Mouse (Mus musculus): Measurements from ENCODE around the gene Enpep. TPM values are rescaled to one million over a fixed set of nuclear protein-coding genes. Genes with fewer than 3 reads are reported as not detected.

The Enpep gene
- total and polyA plus RNA-seq, 3 experiments = 0.10 TPM; not detected in 2

GRCm38 (mm10) chr3:129369491-129369890 lies 37.0 kb upstream of the Enpep start:
- no peaks in the 10 kb centered on the region for H3K27me3 ChIP-seq (replicated peaks)
- in situ Hi-C loops (cut with MboI; ENCODE audit: low pct_ligation_motif_present, low pct_unique_long_range_greater_than_20kb, low sequenced_read_pairs) = no loop called here
- no peaks in the 10 kb centered on the region for H3K4me1 ChIP-seq (ENCODE audit: control insufficient read depth in 1 of 2, insufficient read depth in 2 of 2)
- H3K79me2 ChIP-seq (replicated peaks; ENCODE audit: control insufficient read depth, extremely low read depth, insufficient read depth, poor library complexity, severe bottlenecking) = no peaks in the 10 kb centered on the region
- peaks cover 4% of the 10 kb centered on the region for H3K9me3 ChIP-seq (replicated peaks; ENCODE audit: low read length)
- H3K4me2 ChIP-seq (ENCODE audit: insufficient read depth, low read depth, poor library complexity, severe bottlenecking) = no peak overlapping the region
- H3K9ac ChIP-seq (ENCODE audit: insufficient read depth, low read depth) = no peak overlapping the region
- no peaks in the 10 kb centered on the region for H3K36me3 ChIP-seq (replicated peaks in 1 of 2; ENCODE audit: control insufficient read depth in 1 of 2, insufficient read depth in 1 of 2, low read length in 1 of 2)
- dilution Hi-C loops (cut with MboI; ENCODE audit: extremely low pct_ligation_motif_present, extremely low pct_unique_long_range_greater_than_20kb, low sequenced_read_pairs) = no loop called here
- TF ChIP-seq MAZ (IDR thresholded peaks at IDR 0.05; ENCODE audit: low read depth, low read length) = no peak
- TF ChIP-seq JUND (conservative IDR thresholded peaks at IDR 0.05; ENCODE audit: low read depth, low read length) = no peak
- no peak for TF ChIP-seq POLR2AphosphoS2 (IDR thresholded peaks at IDR 0.05; ENCODE audit: low read depth, low read length)
- no peak for TF ChIP-seq HCFC1 (IDR thresholded peaks at IDR 0.05; ENCODE audit: low read depth, low read length)
- no peak for TF ChIP-seq CTCF (conservative IDR thresholded peaks at IDR 0.05 in 1 of 2, IDR thresholded peaks at IDR 0.05 in 1 of 2; ENCODE audit: low read depth in 2 of 2, low read length in 2 of 2)
- TF ChIP-seq MAX (IDR thresholded peaks at IDR 0.05; ENCODE audit: low read length) = no peak
- TF ChIP-seq E2F4 (IDR thresholded peaks at IDR 0.05; ENCODE audit: insufficient replicate concordance, low read depth, low read length) = no peak
- TF ChIP-seq CHD1 (IDR thresholded peaks at IDR 0.05; ENCODE audit: low read depth, low read length) = no peak
- TF ChIP-seq MEF2A (IDR thresholded peaks at IDR 0.05; ENCODE audit: borderline replicate concordance, low read depth, low read length) = no peak
- TF ChIP-seq USF2 (conservative IDR thresholded peaks at IDR 0.05; ENCODE audit: low read depth, low read length) = no peak
- no peak for TF ChIP-seq PAX5 (IDR thresholded peaks at IDR 0.05; ENCODE audit: low read length)
- TF ChIP-seq TBP (conservative IDR thresholded peaks at IDR 0.05; ENCODE audit: low read depth, low read length) = no peak
- TF ChIP-seq MYC (IDR thresholded peaks at IDR 0.05; ENCODE audit: low read depth, low read length) = no peak
- TF ChIP-seq NRF1 (IDR thresholded peaks at IDR 0.05; ENCODE audit: low read depth, low read length) = no peak
- no peak for TF ChIP-seq SIN3A (IDR thresholded peaks at IDR 0.05; ENCODE audit: low read length)
- no peak for TF ChIP-seq UBTF (IDR thresholded peaks at IDR 0.05; ENCODE audit: low read depth, low read length)
- TF ChIP-seq EP300 (IDR thresholded peaks at IDR 0.05; ENCODE audit: low read length) = no peak
- no peak for TF ChIP-seq JUN (IDR thresholded peaks at IDR 0.05; ENCODE audit: insufficient read depth, low read depth, low read length)
- no peak for TF ChIP-seq POLR2A (IDR thresholded peaks at IDR 0.05; ENCODE audit: low read depth, low read length)
- DNase-seq (ENCODE audit: extremely low read depth) = no peak
- H3K4me3 ChIP-seq (replicated peaks in 1 of 3; ENCODE audit: low read depth in 2 of 3, low read length in 2 of 3, poor library complexity in 1 of 3) = no peak overlapping the region
- H3K27ac ChIP-seq (ENCODE audit: insufficient read depth, low read depth) = no peak overlapping the region

- Histone ChIP-seq H3K4me2 (ENCODE audit: insufficient read depth, low read depth, poor library complexity, severe bottlenecking) (no peak overlapping the region), H3K27ac (ENCODE audit: insufficient read depth, low read depth) (no peak overlapping the region), H3K36me3 (replicated peaks in 1 of 2; ENCODE audit: control insufficient read depth in 1 of 2, insufficient read depth in 1 of 2, low read length in 1 of 2) (no peaks in the 10 kb centered on the region), H3K79me2 (replicated peaks; ENCODE audit: control insufficient read depth, extremely low read depth, insufficient read depth, poor library complexity, severe bottlenecking) (no peaks in the 10 kb centered on the region), H3K27me3 (replicated peaks) (no peaks in the 10 kb centered on the region), H3K9me3 (replicated peaks; ENCODE audit: low read length) (peaks cover 4% of the 10 kb centered on the region), H3K4me1 (ENCODE audit: control insufficient read depth in 1 of 2, insufficient read depth in 2 of 2) (no peaks in the 10 kb centered on the region), H3K9ac (ENCODE audit: insufficient read depth, low read depth) (no peak overlapping the region), H3K4me3 (replicated peaks in 1 of 3; ENCODE audit: low read depth in 2 of 3, low read length in 2 of 3, poor library complexity in 1 of 3) (no peak overlapping the region)
- in situ Hi-C loops (cut with MboI; ENCODE audit: low pct_ligation_motif_present, low pct_unique_long_range_greater_than_20kb, low sequenced_read_pairs) = no loop called here
- dilution Hi-C loops (cut with MboI; ENCODE audit: extremely low pct_ligation_motif_present, extremely low pct_unique_long_range_greater_than_20kb, low sequenced_read_pairs) = no loop called here
- no peak for DNase-seq (ENCODE audit: extremely low read depth)
- TF ChIP-seq POLR2A (IDR thresholded peaks at IDR 0.05; ENCODE audit: low read depth, low read length) (no peak), TCF12 (IDR thresholded peaks at IDR 0.05; ENCODE audit: low read depth, low read length) (no peak), ETS1 (conservative IDR thresholded peaks at IDR 0.05; ENCODE audit: low read depth, low read length) (no peak), KAT2A (IDR thresholded peaks at IDR 0.05; ENCODE audit: insufficient replicate concordance, low read length) (no peak), MAZ (IDR thresholded peaks at IDR 0.05; ENCODE audit: low read depth, low read length) (no peak), ZKSCAN1 (IDR thresholded peaks at IDR 0.05; ENCODE audit: borderline replicate concordance, low read depth, low read length) (no peak), MAFK (IDR thresholded peaks at IDR 0.05; ENCODE audit: insufficient replicate concordance, low read length) (no peak), USF1 (IDR thresholded peaks at IDR 0.05; ENCODE audit: low read depth, low read length) (no peak), GABPA (IDR thresholded peaks at IDR 0.05; ENCODE audit: insufficient replicate concordance, low read depth, low read length) (no peak), RCOR1 (conservative IDR thresholded peaks at IDR 0.05; ENCODE audit: low read depth, low read length) (no peak), CTCF (conservative IDR thresholded peaks at IDR 0.05 in 1 of 2, IDR thresholded peaks at IDR 0.05 in 1 of 2; ENCODE audit: low read depth in 2 of 2, low read length in 2 of 2) (no peak), USF2 (conservative IDR thresholded peaks at IDR 0.05; ENCODE audit: low read depth, low read length) (no peak), TBP (conservative IDR thresholded peaks at IDR 0.05; ENCODE audit: low read depth, low read length) (no peak)
Measured at GRCm38 (mm10) chr3:129365919-129366318, 33.4 kb upstream of the Enpep start.
